Mouse (Mus musculus) c-Kit-positive CD71-positive TER-119-positive erythroid progenitor cells, embryonic 14.5 days (primary cell): ENCODE results near the gene Atad2b.
"Not testable (repeated sequence)": the region's sequence is repeated elsewhere in the genome, so short reads cannot be mapped to it uniquely, and the experiment has no call there.

ENCODE experiments used
- DNase-seq: peaks from one replicate; pipeline ENCODE4 v3.0.0-alpha.2; 2013; ENCODE audit warnings: low spot score

Gene Atad2b

GRCm38 (mm10) chr12:4911716-4912115, 5.4 kb upstream of the Atad2b start:
- DNase-seq = no peak

GRCm38 (mm10) chr12:4914441-4914840, 2.7 kb upstream of the Atad2b start:
- DNase-seq = no peak

DNA sequence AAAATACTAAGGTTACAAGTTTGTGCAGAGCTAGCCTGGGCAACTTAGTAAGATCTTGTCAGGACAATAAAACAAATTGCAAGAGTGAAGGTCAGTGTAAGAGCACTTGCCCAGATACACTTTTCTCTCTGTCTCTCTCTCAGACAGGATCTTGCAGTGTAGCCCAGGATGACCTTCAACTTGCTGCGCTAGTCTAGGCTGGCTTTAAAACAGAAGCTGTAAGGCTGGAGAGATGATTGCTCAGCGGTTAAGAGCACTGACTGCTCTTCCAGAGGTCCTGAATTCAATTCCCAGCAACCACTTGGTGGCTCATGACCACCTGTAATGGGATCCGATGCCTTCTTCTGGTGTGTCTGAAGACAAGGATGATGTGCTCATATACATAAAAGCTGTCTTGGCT, 2.2 kb upstream of the Atad2b start:
- DNase-seq = no peak

DNA sequence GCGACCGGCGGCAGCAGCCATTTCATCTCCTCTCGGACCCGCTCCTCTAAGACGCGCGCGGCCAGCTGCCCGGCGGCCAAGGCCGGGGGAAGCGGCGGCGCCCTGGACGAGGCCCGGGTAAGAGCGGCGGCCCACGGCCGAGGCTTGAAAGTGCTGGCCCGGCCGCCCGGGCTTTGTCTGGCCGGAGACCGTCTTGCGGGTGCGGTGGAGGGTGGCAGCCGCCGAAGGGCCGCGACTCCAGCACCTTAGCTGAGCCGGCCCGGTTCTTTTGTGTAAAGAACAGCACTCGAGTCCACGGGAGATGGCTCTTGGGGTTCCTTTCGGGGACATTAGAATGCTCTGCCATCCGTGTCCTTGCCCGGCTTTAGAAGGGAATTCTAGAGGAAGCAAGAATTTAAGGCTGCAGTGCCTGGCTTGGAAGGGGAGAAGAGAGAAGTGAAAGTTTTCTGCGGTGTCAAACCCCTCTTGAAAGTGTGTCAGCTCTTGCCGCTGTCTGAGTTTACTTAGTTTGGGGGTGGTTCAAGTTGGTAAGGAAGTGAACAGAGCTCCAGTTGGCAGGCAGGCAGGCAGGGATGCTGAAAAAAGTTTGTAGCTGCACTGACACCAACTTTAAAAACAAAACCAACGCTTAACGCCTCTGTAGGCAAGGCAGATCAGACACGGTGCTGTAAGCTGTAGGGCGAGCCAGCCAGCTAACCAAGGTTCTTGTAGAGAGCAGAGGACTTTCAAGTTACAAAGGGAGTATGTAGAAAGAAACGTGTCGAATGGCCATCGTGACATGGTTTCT, 845 bp downstream of the Atad2b start:
- DNase-seq = peak; percentile 63

DNA sequence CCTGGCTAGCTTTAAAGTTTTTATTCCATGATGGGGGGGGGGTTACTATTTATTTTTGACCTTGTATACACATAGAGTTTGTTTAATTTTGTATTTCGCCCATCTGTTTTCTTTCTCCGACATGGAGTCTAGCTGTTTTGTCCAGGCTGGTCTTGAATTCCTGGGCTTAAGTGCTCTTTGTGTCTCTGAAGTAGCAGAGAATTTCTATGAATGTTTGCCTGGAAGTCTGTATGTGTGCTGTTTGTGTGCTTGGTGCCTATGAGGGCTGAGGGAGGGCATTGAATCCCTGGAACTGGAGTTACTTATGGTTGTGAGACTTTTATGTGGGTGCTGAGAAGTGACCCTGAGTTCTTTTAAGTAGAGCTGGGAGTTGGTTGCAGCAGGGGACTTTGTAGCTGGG, 11.0 kb downstream of the Atad2b start:
- no peak for DNase-seq

DNA sequence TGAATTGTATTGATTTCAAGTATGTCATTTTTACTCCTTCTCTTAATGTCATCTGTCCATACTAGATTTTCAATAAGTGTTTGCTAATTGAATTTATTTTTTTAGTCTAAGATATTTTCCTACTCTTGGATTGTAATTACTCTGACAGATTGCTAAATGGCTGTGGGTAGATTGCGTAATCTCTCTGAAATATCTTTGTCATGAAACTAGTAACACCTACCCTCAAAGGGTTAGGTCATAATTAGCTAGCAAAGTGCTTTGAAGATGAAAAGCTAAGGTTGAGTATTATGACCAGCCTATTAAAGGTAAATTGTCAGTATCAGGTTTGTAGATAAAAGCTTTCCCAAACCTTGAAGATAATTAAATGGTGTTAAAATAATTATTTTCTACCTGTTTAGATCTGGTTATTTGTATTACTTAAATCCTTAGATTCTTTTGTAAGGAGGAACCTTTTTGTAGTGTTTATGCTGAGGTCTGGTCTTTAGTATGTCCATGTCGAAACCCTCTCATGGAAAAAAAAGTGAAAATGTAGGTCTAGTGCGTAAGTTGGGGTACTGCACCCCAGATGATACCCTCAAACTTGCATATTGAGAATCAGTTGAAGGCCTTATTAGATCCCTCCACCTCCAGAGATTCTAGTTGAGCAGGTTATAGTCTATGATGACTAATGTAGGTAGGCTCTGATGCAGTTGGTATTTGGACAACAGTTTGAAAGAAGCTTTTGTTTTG, 13.8 kb downstream of the Atad2b start:
- no peak for DNase-seq

GRCm38 (mm10) chr12:4952272-4952671, 35.1 kb downstream of the Atad2b start:
- DNase-seq = no peak

DNA sequence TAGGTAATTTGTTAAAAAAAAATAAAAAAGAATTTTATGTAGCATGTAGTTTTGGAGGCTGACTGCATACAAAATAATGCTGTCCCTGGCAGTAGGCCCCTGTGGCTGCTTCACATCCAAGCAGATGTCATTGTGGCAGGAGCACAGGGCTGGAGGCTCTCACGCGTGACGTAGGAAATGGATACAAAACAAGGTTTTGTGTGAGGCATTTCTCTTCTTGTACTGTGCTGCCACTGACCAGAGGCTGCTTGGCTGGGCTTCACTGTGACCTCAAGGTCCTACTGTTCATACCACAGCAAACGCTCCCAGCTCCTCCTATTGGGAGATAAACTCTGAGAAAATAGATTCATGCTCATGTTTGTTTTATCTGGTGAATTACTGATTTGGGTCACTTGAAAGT, 36.0 kb downstream of the Atad2b start:
- DNase-seq = no peak

GRCm38 (mm10) chr12:4972939-4973338, 55.8 kb downstream of the Atad2b start:
- DNase-seq = peak; percentile 80

- no peak for DNase-seq
These were observed 61.2 kb downstream of the Atad2b start for GRCm38 (mm10) chr12:4978324-4978723.

GRCm38 (mm10) chr12:4996981-4997380, 79.8 kb downstream of the Atad2b start:
- DNase-seq = no peak

GRCm38 (mm10) chr12:5005338-5005737, 88.2 kb downstream of the Atad2b start:
- no peak for DNase-seq

GRCm38 (mm10) chr12:5005776-5006175, 88.6 kb downstream of the Atad2b start:
- not testable (repeated sequence) for DNase-seq

DNA sequence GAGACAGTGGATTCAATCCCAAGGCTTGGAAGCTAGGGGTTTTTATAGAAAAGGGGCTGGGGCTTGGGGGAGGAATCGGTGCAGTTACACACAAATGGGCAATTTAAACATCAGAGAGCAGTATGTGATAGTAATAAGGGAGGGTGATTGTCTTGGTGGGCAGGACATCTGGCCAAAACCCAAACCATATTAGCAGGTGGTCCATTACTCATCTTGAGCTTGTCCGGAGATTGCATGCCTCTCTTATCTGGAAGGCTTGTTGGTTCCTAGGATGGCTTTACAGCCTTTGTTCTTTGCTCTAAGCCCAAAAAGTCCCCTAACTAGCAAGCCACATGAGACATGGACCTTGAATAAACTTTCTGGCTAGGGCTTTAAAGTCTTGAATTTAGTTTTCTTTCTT, 91.5 kb downstream of the Atad2b start:
- not testable (repeated sequence) for DNase-seq

- no peak for DNase-seq
These were observed 108.2 kb downstream of the Atad2b start for GRCm38 (mm10) chr12:5025226-5025861.

GRCm38 (mm10) chr12:5029035-5029434, 111.9 kb downstream of the Atad2b start:
- DNase-seq = no peak

GRCm38 (mm10) chr12:5038008-5038407, 120.9 kb downstream of the Atad2b start:
- no peak for DNase-seq

GRCm38 (mm10) chr12:5044141-5044540, 127.0 kb downstream of the Atad2b start:
- DNase-seq = no peak

GRCm38 (mm10) chr12:5048104-5048503, 131.0 kb downstream of the Atad2b start:
- no peak for DNase-seq

GRCm38 (mm10) chr12:5067590-5067989, 150.4 kb downstream of the Atad2b start:
- no peak for DNase-seq

- DNase-seq = no peak
These were observed 153.0 kb downstream of the Atad2b start for GRCm38 (mm10) chr12:5070131-5070530.

DNA sequence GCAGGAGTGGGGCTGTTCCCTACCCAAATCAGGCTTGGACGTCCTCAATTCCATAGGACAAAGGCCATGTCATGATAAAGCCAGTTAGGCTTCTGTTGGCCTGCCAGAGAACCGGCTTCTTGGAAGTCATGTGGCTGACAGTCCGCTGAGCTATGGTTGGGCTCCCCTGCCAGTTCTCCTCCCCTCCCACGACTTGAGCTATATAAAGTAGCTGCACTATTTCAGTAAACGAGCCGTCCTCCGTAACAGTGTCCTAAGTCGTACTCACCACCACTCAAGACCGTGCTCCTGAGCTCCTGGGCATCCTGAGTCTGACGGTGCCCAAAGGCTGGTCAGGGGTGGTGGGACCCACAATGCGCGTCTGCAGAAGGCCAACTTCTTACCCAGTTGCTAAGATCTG, 156.0 kb downstream of the Atad2b start:
- DNase-seq = no peak

- no peak for DNase-seq
These were observed 164.3 kb downstream of the Atad2b start for GRCm38 (mm10) chr12:5081480-5081879.
